Mouse (Mus musculus): Measurements from ENCODE around the gene Slc9a3r1.

Gene Slc9a3r1

DNA sequence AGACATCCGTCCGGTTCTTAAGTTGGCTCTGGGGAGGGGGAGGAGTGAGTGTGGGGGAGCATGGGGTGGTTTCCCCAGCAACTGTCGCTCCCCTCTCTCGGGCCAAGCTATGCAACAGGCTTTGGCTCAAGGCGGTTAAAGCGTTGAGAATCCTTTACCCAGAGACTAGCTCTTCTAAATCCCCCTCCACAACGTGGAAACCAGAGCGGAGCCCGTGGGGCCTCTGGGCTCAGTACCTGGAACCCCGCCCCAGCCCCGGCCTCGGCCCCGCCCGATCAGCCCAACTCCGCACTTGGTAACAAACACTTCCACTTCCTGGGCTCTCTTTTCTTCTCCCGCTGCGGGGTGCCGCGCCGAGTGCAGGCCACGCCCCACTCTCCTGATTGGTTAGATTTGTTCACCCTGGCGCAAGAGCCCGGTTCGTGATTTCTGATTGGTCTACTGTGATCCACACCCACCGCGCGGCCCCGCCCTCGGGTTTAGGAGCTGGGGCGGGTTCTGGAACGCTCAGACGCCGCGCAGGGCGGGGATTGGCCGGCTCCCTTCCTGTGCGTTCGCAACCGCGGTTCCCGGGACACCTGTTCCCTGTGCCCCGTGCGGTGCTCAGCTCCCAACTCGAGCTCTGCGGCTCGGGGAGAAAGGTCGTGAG is at the start of gene Slc9a3r1:
Slc9a3r1 (plus strand) TSS at position 510 of the 649 bp plus-strand sequence.
- DNase-seq (ENCODE audit: low spot score), result peak; percentile 99

DNA sequence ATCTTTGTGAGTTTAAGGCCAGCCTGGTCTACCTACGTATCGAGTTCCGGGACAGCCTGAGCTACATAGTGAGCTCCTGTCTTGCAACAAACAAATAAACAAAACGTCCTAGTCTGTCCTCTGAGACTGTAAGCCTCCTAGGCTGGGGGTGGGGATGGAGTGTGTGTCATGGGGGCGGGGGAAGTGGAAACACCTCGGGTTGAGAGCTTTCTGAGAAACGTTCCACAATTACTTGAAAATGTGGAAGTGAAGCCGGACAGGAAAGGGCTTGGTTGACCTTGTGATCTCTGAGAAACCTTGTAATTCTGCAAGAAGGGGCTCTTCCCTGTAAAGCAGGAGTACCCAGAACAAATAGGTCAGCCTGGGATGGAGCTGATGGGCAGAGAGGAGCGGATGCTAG is 43.7 kb upstream of the Slc9a3r1 start:
- DNase-seq (ENCODE audit: low spot score), result no peak

DNA sequence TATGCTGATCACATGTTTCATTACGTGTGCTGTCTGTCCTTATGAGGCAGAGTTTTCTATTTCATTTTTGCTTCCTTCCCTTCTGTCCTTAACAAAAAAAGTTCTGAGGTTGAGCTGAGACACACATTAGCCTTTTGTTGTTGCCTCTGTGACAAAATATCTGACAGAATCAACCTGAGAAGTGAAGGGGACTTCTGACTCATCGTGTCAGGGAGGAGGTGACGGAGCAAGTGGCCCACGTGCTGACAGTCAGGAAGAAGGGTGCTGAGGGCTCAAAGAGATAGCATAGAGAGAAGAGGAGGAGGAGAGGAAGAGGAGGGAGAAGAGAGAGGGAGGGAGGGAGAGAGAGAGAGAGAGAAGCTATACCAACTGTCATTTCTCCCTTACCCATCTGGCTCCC is 34.7 kb upstream of the Slc9a3r1 start:
- DNase-seq (ENCODE audit: low spot score), result no peak

DNA sequence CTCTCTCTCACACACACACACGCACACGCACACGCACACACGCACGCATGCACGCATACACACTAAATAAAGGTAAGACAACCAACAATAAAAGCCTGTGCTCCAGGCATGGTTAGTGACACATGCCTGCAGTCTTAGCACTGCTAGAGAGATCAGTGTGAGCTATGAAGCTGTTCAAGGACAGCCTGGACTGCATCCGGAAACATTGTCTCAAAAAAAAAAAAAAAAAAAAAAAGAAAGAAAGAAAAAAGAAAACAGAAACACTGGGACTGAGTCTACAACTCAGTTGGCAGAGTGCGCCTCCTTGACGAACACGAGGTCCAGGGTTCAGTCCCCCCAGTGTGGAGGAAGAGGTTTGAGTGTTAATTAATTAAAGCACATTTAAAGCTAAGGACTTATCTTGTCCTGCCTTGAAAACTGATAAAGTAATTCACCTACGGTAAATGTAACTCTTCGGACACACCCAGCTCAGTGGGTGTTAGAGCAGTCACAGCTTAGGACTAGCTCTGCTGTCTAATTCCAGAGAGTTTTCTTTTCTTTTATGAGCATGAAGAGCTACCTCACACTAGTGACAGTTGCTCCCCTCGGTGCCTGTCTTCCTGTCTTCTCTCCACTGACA is 33.5 kb upstream of the Slc9a3r1 start:
- no peak for DNase-seq (ENCODE audit: low spot score)

DNA sequence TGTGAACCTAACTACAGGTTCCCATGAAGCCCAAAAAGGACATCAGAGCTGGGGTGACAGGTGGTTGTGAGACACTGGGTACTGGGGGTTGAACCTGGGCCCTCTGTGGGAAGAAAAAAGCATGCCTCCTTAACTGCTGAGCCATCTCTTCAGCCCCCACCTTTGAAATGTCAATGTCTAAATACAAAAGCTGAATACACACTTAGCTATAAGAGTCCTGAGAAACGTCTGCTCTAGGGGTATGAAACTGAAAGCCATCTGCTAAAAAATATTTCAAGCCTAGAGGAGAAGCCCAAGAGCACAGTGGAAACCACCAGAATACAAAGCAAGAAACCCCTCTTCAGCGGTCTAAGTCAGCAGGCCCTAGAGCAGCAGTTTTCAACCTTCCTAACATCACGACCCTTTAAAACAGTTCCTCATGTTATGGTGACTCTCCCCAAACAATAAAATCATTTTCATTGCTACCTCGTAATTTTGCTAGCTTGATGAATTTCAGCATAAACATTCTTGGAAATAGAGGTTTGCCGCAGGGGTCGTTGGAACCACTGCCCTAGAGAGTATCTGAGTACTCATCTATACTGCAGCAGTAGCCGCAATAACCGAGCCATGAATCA is 31.3 kb upstream of the Slc9a3r1 start:
- DNase-seq (ENCODE audit: low spot score), result no peak

DNA sequence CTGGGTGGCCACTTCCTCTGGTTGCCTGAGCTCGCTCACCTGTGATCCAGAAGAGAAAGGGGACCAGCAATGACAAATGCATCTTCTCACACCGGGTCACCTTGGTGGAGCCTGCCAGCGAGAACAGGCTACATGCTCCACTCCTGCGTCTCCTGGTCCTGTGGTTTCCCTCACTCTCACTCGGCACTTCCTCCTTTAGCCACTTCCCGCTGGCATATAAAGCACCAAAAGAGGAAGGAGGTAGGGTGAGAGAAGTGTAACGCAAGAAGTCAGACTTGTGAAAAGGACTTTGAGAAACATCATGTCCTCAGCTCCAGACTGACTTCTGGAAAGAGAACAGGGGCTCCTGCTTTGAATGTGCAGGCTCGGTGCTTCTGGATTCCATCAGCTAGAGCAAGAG is 29.3 kb upstream of the Slc9a3r1 start, which contains the start of gene Cd300lf:
Cd300lf (minus strand) TSS at position 193 of the 400 bp plus-strand sequence.
- no peak for DNase-seq (ENCODE audit: low spot score)

DNA sequence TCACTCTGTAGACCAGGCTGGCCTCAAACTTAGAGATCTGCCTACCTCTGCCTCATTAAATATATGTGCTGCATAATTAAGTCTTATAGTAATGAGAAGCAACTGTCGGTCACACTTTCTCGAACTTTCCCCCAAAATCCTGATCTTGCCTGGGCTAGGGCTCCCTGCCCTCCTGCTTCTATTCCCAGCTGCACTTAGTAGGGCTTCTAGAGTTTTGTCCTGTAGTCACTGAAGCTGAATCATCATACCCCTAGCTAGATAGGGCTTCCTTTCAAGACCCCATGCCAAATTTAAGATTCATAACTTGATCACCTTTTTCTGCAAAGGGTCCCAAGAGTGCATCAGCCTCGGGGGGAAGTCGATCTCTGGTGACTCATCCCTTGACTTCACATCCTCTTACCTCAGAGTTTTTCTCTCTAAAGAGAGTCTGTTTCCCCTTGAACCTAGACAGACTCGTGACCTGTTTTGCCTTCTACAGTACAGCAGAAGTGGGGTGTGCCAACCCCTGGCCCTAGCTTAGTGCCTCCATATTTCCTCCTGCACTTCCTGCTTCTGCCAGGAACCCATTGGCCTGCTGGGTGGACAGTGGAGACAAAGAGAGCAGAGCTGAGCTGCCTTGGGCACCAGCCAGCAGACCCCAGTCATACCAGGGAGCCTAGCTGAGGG is 24.4 kb upstream of the Slc9a3r1 start:
- DNase-seq (ENCODE audit: low spot score), result no peak

DNA sequence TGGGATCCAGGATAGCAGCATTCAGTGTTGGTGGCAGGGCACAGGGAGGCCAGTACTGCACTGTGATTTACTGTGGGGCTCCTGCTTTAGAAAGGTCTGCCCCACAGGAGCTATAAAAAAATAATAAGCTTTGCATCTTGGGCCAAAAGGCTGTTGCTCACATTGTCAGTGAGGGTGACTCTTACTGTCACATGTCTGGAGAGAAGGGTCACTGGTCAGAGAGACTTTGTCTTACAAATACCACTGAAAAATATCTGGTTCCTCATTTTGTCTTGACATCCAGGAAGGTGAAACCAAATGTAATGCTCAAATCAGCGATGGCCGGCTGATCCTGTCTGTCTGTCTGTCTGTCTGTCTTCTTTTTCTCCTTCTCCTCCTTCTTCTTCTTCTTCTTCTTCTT is 21.2 kb upstream of the Slc9a3r1 start:
- DNase-seq (ENCODE audit: low spot score), result no peak

DNA sequence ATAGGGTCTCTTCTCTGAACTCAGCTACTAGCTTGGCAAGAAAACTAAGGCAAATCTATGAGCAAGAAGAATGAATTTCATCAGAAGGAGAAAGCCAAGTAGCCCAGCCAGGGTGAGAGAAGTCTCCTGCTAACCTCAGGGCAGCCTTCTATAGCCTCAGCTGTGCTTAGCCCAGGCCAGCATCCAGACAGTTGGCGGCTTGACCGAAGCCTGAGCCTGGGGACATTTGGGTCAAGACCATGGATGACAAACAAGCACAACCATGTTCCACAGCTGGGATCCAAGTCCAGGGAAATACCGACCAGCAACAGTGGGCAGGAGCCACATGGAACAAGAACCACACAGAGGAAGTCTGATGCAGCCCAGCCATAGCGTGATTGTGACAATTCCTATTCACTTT is 15.3 kb upstream of the Slc9a3r1 start:
- no peak for DNase-seq (ENCODE audit: low spot score)

DNA sequence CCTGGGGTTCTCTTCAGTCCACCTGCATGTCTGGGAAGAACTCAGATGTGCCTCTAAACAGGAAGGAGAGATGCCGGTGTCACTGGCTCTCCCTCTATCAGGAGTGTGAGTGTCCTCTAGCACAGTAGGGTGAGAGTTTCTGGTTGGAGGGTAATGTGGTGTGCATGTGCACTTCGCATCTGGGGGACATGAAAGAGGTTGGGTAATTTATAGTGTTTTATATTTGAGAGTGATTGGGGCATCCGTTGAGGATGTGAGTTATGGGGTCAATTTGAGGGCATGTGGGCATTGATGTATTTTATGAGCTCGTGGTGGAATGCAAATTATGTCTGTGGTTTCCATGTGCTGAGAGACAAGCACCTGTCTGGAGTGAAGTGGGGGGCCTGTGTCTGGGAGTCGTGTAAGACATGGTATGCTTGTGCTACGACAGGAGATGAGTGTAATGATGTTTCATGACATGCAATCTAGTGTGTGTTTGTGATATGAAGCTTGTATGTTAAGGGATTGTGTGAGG is 12.3 kb upstream of the Slc9a3r1 start:
- DNase-seq (ENCODE audit: low spot score), result no peak

DNA sequence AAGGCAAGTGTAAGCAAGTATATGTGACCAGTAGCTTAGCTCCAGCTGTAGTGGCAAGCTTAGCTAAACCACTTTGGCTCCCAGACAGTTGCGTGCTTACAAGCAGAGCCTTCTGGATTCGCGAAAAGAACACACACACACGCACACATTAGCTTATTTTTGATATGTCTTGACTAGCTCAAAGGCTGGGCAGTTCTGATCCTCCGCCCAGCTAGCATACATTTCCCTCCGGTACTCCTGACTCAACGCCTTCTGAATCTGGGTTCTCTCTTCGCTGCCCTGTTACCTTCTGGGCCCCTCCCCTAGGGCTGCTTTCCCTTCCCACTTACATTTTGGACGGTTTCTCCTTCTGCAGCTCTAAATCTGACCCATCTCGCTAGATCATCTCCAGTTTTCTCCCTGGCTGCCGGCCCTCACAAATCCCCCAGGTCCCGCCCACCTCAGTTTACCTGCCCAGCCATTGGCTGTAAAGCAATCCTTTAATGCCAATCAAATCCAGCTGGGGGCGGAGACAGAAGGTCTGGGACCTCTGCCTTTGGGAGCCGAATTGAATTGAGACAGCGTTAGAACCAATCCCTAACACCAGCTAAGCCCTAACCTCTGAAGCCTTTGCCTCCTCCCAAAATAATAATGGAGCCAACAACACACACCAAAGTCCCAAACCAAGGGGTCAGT is 11.2 kb upstream of the Slc9a3r1 start:
- peak; percentile 63 for DNase-seq (ENCODE audit: low spot score)

DNA sequence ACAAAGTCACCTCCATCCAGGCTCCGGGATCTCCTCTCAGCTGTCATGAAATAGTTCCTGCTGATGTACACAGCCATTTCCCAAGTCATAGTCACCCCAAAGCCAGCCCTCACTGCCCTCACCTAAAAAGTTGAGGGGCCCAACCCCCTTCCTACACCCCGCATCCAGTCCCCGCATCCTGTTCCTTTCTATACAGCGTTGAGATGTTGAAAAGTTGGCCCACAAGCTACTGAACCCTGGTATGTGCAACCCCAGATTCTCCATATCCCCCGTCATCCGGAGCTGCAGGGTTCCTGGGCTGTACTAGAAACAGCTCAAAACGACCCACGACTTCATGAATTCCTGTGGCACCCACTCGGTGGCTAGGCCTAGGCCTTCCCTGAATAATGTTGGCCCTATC is 10.1 kb upstream of the Slc9a3r1 start:
- DNase-seq (ENCODE audit: low spot score), result no peak

DNA sequence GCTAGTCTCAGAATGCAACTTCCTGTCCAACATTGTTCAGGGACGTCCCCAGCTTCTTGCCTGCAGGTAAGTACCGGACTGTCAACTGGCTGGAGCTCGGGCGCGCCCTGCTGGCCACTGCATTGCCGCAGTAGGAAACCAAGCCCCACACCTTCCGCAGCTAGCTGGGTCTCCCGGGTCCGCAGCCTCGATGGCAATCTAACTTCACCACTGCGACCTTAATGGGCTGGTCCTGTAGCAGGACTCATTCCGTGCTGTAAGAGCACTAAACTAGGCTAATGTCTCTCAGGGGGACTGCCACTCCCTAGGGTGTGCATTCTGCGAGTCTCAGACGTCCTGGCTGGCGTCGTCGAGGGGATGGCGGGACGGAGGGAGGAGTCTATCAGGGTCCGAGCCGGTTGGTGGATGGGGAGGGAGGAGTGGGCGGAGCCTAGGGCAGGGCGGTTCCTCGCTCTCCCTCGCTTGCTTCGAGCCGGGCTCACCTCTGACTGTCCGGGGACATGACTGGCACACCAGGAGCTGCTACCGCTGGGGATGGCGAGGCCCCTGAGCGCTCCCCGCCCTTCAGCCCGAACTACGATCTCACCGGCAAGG is 9.3 kb upstream of the Slc9a3r1 start:
- DNase-seq (ENCODE audit: low spot score), result peak; percentile 84

DNA sequence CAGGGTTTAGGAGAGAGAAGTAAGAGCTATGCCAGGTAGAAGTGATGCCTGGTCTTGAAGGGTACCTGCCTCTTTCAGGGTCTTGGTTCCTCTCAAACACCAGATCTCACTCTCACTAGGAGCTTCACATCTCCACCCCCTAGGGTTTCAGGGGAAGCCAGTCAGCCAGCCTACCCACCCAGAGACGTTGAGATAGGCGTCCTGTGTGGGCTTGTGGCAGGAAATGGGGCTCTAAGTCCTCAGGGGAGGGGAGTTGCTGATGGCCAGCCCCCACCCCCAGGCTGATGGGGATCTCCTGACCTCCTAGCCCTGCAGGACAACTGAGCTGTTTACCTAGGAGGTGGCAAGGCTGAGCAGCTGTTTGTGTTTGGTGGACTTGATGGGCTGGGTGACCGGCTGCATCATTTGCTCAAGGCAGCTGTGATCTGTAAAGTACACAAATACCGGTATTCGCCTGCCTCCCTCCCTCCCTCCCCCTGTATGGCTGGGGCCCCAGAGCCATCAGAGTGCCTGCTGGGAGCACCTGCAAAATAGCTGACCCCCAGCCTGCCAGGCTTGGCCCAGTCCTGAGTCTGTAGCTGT is 8.0 kb upstream of the Slc9a3r1 start:
- no peak for DNase-seq (ENCODE audit: low spot score)

DNA sequence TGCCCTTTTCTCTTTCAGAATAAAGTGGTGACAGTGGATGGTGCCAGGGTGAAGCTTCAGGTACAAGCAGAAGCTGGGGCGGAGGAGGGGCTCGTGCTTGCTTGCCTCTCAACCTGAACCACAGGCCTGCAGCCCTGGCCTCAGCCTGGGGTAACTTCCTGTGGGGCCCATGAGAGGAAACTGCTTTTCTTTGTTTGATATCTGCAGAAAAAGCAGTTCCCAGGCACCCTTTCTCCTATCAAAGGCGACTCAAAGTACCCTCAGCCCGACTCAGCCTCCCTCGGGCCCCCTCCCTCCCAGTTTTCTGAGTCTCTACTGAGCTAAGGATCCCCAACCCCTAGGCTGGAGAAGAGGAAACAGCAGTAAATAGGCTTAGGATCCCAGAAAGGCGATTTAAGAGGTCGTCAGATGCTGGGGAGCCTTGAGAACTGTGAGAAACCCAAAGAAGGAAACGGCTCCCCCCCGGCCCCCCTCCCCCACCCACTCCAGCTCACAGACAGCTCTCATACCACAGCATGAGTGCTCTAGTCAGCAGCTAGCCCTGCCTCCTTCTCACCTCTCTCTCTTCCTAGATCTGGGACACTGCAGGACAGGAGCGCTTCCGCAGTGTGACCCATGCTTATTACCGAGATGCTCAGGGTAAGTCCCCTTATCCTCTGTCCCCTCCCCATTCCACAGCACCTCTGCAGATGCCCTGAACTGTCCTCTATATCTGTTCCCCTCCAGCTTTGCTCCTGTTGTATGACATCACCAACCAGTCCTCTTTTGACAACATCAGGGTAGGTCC is 5.0 kb upstream of the Slc9a3r1 start:
- DNase-seq (ENCODE audit: low spot score), result no peak

DNA sequence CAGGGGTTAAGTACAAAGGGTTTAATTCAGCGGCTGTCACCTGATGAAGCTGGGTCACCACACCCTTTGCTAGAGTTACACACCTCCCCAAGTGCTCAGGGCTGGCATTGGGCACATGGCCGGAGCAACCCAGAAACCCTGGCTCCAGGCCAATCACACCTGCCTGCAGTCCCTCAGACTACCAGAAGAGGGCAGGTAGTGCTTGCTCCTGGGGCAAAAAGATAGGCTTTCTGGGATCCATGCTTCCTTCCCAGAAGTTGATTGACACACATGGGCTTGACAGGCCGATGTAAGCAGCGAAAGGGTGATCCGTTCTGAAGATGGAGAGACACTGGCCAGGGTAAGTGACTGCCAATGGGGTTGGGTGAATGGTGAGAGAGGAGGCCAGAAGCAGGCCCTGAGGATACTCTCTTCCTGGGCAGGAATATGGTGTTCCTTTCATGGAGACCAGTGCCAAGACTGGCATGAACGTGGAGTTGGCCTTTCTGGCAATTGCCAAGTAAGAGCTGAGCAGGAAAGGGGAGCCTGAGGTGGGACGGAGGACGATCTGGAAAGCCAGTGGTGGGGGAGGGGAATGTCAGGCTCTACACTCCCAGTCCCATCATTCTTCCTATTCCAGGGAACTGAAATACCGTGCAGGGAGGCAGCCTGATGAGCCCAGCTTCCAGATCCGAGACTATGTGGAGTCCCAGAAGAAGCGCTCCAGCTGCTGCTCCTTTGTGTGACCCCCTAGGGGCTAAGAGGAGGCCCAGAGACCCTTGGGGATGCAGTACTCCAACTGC is 2.9 kb upstream of the Slc9a3r1 start:
- peak; percentile 83 for DNase-seq (ENCODE audit: low spot score)

DNA sequence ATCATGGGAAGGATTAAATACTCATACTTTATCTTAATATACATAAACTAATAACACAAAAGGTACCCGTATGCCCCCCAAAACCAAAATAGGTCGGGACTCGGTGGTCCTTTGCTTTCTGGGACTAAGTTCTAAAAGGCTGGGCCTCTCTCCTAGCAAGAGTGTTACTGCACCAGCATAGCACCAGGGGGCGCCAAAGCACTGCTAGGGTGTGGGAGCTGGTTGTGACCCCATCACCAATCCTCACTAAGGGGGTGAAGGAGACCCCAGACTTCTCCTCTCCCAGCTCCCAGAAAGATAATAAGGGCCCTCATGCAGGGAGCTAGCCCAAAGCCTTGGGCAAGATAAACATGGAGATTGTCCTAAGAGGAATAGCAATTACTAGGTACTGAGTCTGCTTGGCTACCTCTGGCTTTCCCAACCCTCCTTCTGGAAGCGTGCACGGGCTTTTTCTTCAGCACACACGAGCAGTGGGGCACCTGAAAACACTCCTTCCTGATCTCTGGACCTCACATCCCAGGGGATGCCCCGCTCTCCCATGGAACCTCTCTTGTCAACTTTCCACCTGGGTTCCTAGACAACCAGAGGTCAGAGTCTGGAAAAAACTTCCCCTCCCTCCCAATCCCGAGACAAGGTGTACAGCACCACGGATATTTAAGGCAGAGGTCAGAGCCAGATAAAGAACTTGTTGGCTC is 2.1 kb upstream of the Slc9a3r1 start:
- DNase-seq (ENCODE audit: low spot score), result peak; percentile 83

DNA sequence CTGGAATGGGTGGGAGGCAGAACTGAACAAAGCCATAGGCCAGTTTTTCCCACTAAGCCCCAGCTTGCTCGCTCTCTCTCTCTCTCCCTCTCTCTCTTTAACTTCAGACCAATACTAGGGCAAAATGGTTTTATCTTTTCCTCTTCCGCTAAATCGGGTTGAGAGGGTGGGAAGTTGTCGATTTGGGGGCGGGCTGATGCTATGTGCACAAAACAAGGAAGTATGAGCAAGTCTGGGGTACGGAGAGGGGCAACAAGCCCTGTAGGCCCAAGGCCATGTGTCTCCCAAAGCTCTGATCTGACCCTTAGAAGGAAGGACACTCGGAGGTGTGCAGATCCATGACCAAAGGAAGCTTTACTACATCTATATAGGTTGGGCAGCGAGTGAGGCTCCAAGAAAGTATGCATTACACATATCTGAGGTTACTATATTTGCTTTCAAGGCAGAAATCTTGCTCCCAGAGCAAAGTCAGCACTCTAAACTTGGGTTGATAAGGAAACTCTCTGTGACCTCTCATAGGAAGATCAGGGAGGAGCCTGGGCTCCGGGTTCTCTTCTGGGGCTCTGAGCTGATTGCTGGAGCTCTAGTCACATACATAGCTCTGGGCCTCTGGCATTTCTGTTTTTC is 1.4 kb upstream of the Slc9a3r1 start:
- no peak for DNase-seq (ENCODE audit: low spot score)

DNA sequence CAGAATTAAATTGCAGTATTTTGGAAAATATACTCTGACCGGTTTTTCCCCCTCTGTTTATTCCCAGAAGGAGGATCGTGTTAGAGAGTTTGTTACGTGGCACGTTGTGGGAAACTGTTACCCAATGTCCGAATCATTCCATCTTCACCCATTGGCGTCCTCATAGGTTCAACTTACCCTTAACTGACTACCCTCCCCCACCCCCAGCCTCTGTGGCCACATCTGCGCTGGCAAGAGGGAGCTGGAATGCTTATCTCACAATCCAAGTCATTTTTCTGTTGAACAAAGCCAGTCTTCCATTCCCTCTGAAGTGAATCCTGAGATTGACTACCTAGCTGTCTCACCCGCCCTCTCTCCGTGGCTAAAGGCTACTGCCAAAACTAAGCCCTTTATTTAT is 938 bp upstream of the Slc9a3r1 start:
- DNase-seq (ENCODE audit: low spot score), result no peak

Measured in urinary bladder, postnatal 14 days (tissue).